ENCODE assay signal across 8 mouse cellular contexts in the genomic region with DNA sequence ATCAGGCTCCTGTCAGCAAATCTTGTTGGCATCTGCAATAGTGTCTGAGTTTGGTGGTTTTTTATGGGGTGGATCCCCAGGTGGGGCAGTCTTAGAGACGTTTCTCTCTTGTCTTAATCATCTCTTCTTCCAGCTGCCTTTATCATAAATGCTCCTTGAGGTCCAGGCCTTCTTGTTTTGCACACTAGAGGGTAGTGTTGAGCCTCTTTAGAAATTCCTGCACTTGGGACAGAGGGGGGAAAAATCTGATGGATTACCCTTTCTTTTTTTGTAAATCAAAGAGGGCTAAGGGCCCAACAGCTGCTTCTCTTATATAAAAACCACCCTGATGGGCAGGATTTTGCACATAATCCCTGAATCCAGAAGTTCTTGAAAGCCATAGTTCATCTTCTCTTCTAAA.
DNase-seq lines count a peak whose midpoint lies in the region; ATAC-seq lines count a peak whose summit lies in the region.

No protein-coding gene starts in this region.

- WGBS in kidney, embryonic 14.5 days, result 16% methylated on average over 1 of the region's 1 CpGs

- H3K36me3 ChIP-seq in kidney, embryonic 14.5 days (ENCODE audit: control insufficient read depth, insufficient read depth, low read length), result no peaks in the 10 kb centered on the region

- no peaks in the 10 kb centered on the region for H3K9me3 ChIP-seq in kidney, embryonic 14.5 days (ENCODE audit: control insufficient read depth, low read length)

- H3K4me2 ChIP-seq in kidney, embryonic 14.5 days (replicated peaks; ENCODE audit: low read depth, low read length), result no peak overlapping the region

- no peak for ATAC-seq in kidney, embryonic 14.5 days (ENCODE audit: low FRiP score, low TSS enrichment)
- peak; percentile 67; the same call in 1 of the 2 replicates for ATAC-seq in granulocyte monocyte progenitor cell, adult 5-6 weeks (replicated peaks; ENCODE audit: poor library complexity, severe bottlenecking)
- ATAC-seq in megakaryocyte, adult 5-6 weeks (ENCODE audit: poor library complexity, severe bottlenecking), result peak; percentile 72; the same call in 1 of the 2 replicates

- H3K9ac ChIP-seq in kidney, embryonic 14.5 days (ENCODE audit: low read depth, low read length), result no peak overlapping the region

- no peaks in the 10 kb centered on the region for H3K27me3 ChIP-seq in kidney, embryonic 14.5 days (ENCODE audit: control insufficient read depth, insufficient read depth, low read length)

- H3K4me3 ChIP-seq in kidney, embryonic 14.5 days (ENCODE audit: low read length), result no peak overlapping the region

- H3K4me1 ChIP-seq in kidney, embryonic 14.5 days (ENCODE audit: control insufficient read depth, insufficient read depth, low read length), result no peaks in the 10 kb centered on the region

- peak; percentile 11 for DNase-seq in cerebellum, adult 9-10 months
- DNase-seq in cerebellum, adult 11-12 months, result no peak
- DNase-seq in kidney, postnatal 10 days, result peak; percentile 51
- DNase-seq in MN1 (ENCODE audit: low spot score), result peak; percentile 18
- DNase-seq in spleen, adult 12 weeks (ENCODE audit: low spot score), result no peak

- H3K27ac ChIP-seq in kidney, embryonic 14.5 days (ENCODE audit: low read depth, low read length), result no peak overlapping the region

Comparison
In these comparisons a context has a peak if more than half of its experiments do, and no peak if none do; other contexts are left out.
1. DNase-seq: peak in cerebellum, adult 9-10 months (single experiment), kidney, postnatal 10 days (single experiment) and MN1 (single experiment); none in cerebellum, adult 11-12 months (single experiment) and spleen, adult 12 weeks (single experiment).